Mouse (Mus musculus) liver, adult 2 months (tissue): ENCODE data around the gene Usp32.

Experiments
- CTCF ChIP-seq: fragments of 200-500 bp; IDR thresholded peaks from 2 replicates; pipeline ENCODE4 v1.5.1; 2011; ENCODE audit warnings: low read depth, low read length, control low read depth
- POLR2A ChIP-seq: fragments of 200-500 bp; IDR thresholded peaks from 2 replicates; pipeline ENCODE4 v1.6.1; 2011; ENCODE audit warnings: low read length, control low read depth; ENCODE audit not compliant: insufficient read depth; ENCODE audit errors: extremely low read depth

- TF ChIP-seq POLR2A (no peak), CTCF (no peak)
Observed at GRCm38 (mm10) chr11:85056901-85057300, 83.1 kb downstream of the Usp32 start.
